Mouse (Mus musculus) heart, embryonic 13.5 days (tissue): ENCODE measurements around the gene Twf1. TPM values are rescaled to one million over a fixed set of nuclear protein-coding genes. Genes with fewer than 3 reads are reported as not detected.

Source experiments
- ATAC-seq: fragments of 200-750 bp; cut with Nextera tagmentation; 2 replicates; pipeline ENCODE4 v1.8.0; 2017; ENCODE audit warnings: moderate TSS enrichment; ENCODE audit not compliant: insufficient number of reproducible peaks, low FRiP score, low TSS enrichment; ENCODE audit errors: extremely low read depth
- H3K27ac ChIP-seq: fragments of 300-500 bp; sonication (generic); replicated peaks from 2 replicates; pipeline ENCODE4 v1.5.1; 2015; ENCODE audit warnings: moderate library complexity, mild to moderate bottlenecking, inconsistent platforms
- H3K27me3 ChIP-seq: fragments of 300-500 bp; sonication (generic); replicated peaks from 2 replicates; pipeline ENCODE4 v1.6.1; 2015; ENCODE audit warnings: mild to moderate bottlenecking, inconsistent platforms
- H3K36me3 ChIP-seq: fragments of 300-500 bp; sonication (generic); 2 replicates; pipeline ENCODE4 v1.6.1; 2015; ENCODE audit warnings: mild to moderate bottlenecking, inconsistent platforms
- H3K4me1 ChIP-seq: fragments of 300-500 bp; sonication (generic); 2 replicates; pipeline ENCODE4 v1.6.1; 2015; ENCODE audit warnings: inconsistent platforms
- H3K4me2 ChIP-seq: fragments of 300-500 bp; sonication (generic); 2 replicates; pipeline ENCODE4 v1.6.1; 2015; ENCODE audit warnings: inconsistent platforms, mild to moderate bottlenecking, moderate library complexity
- H3K4me3 ChIP-seq: fragments of 300-500 bp; sonication (generic); 2 replicates; pipeline ENCODE4 v1.5.1; 2015; ENCODE audit warnings: moderate library complexity, mild to moderate bottlenecking, inconsistent platforms
- H3K9ac ChIP-seq: fragments of 300-500 bp; sonication (generic); 2 replicates; pipeline ENCODE4 v1.6.1; 2015; ENCODE audit warnings: inconsistent platforms, mild to moderate bottlenecking, moderate library complexity
- H3K9me3 ChIP-seq: fragments of 300-500 bp; sonication (generic); 2 replicates; pipeline ENCODE4 v1.6.1; 2016; ENCODE audit warnings: inconsistent platforms
- WGBS: fragments of 180-500 bp; shearing (Covaris S2); methylation state at CpG from one replicate; pipeline ENCODE4 v1.1.7; 2015; ENCODE audit warnings: mixed read lengths; 5-methylcytosine and 5-hydroxymethylcytosine counted together
- polyA plus RNA-seq: library from polyadenylated mRNA; unstranded; fragments of >200 nt; fragmentation: Nextera tagmentation; extraction: Ambion mirVana; gene quantifications from 2 replicates; pipeline ENCODE4 v1.2.1, GENCODE M21; 2015

The Twf1 gene
- polyA plus RNA-seq: 44.3 and 47.6 TPM in 2 replicates

- under 1% methylated on average over 69 of the region's 70 CpGs for WGBS
- H3K4me1 ChIP-seq: peaks cover 16% of the 10 kb centered on the region
- no peaks in the 10 kb centered on the region for H3K9me3 ChIP-seq
- peak within 1 kb of the TSS; percentile 99 for H3K4me3 ChIP-seq
- no peaks in the 10 kb centered on the region for H3K27me3 ChIP-seq
- peak; percentile 99 for ATAC-seq
- peak within 1 kb of the TSS; percentile 84 for H3K27ac ChIP-seq
- peak within 1 kb of the TSS; percentile 83 for H3K4me2 ChIP-seq
- peaks cover 25% of the 10 kb centered on the region for H3K36me3 ChIP-seq
- H3K9ac ChIP-seq: peak within 1 kb of the TSS; percentile 94
These were observed at the start of gene Twf1 for GRCm38 (mm10) chr15:94589219-94590075. Gene Twf1 (minus strand): TSS chr15:94589889.

- Histone ChIP-seq H3K4me2 (no peak overlapping the region), H3K4me3 (no peak overlapping the region), H3K36me3 (no peaks in the 10 kb centered on the region), H3K9me3 (no peaks in the 10 kb centered on the region), H3K4me1 (0 out of 2 replicates have a peak, but pooled peaks cover 4% of the 10 kb centered on the region), H3K9ac (no peak overlapping the region), H3K27me3 (no peaks in the 10 kb centered on the region), H3K27ac (no peak overlapping the region)
- 81% methylated on average over 2 of the region's 2 CpGs for WGBS
- ATAC-seq: no peak
These were observed 49.4 kb upstream of the Twf1 start for GRCm38 (mm10) chr15:94639126-94639525.

- ATAC-seq: no peak
- 0 out of 2 replicates have a peak, but pooled peaks cover 4% of the 10 kb centered on the region for H3K4me1 ChIP-seq
- H3K9ac ChIP-seq: no peak overlapping the region
- no peaks in the 10 kb centered on the region for H3K9me3 ChIP-seq
- no peak overlapping the region for H3K4me2 ChIP-seq
- no peaks in the 10 kb centered on the region for H3K36me3 ChIP-seq
- no peaks in the 10 kb centered on the region for H3K27me3 ChIP-seq
- no peak overlapping the region for H3K4me3 ChIP-seq
- H3K27ac ChIP-seq: no peak overlapping the region
- WGBS: 75% methylated on average over 2 of the region's 2 CpGs
These were observed 48.5 kb upstream of the Twf1 start for GRCm38 (mm10) chr15:94638207-94638606.

GRCm38 (mm10) chr15:94634524-94634923, 44.8 kb upstream of the Twf1 start:
- 35% methylated on average over 11 of the region's 11 CpGs for WGBS
- H3K4me3 ChIP-seq: no peak overlapping the region
- H3K4me2 ChIP-seq: no peak overlapping the region
- H3K9ac ChIP-seq: no peak overlapping the region
- ATAC-seq: no peak
- H3K27ac ChIP-seq: no peak overlapping the region
- peaks cover 17% of the 10 kb centered on the region for H3K27me3 ChIP-seq
- H3K36me3 ChIP-seq: no peaks in the 10 kb centered on the region
- H3K9me3 ChIP-seq: no peaks in the 10 kb centered on the region
- H3K4me1 ChIP-seq: 0 out of 2 replicates have a peak, but pooled peaks cover 4% of the 10 kb centered on the region

GRCm38 (mm10) chr15:94630553-94630952, 40.9 kb upstream of the Twf1 start:
- Histone ChIP-seq H3K4me1 (peaks cover 4% of the 10 kb centered on the region; the same call in 1 of the 2 replicates), H3K9me3 (no peaks in the 10 kb centered on the region)
- WGBS: 67% methylated on average over 4 of the region's 4 CpGs

GRCm38 (mm10) chr15:94628830-94629601, 39.3 kb upstream of the Twf1 start, which contains the start of gene Tmem117:
Gene Tmem117 (plus strand): TSS chr15:94629232.
- Histone ChIP-seq H3K9ac (peak within 1 kb of the TSS; percentile 86), H3K4me1 (no peaks in the 10 kb centered on the region; the same call in 1 of the 2 replicates), H3K27me3 (peaks cover 35% of the 10 kb centered on the region), H3K36me3 (no peaks in the 10 kb centered on the region), H3K4me2 (peak within 1 kb of the TSS; percentile 97), H3K9me3 (no peaks in the 10 kb centered on the region), H3K27ac (no peak within 1 kb of the TSS), H3K4me3 (peak within 1 kb of the TSS; percentile 70)
- WGBS: under 1% methylated on average over 93 of the region's 96 CpGs
- ATAC-seq: peak; percentile 47; the same call in 1 of the 2 replicates

More at GRCm38 (mm10) chr15:94630553-94630952, 40.9 kb upstream of the Twf1 start:
- Histone ChIP-seq H3K27ac (no peak overlapping the region), H3K9ac (no peak overlapping the region), H3K27me3 (peaks cover 35% of the 10 kb centered on the region), H3K36me3 (no peaks in the 10 kb centered on the region), H3K4me2 (no peak overlapping the region), H3K4me3 (no peak overlapping the region)
- no peak for ATAC-seq

GRCm38 (mm10) chr15:94628463-94628829, 38.8 kb upstream of the Twf1 start:
- peak overlapping the region; percentile 70 for H3K4me3 ChIP-seq
- H3K4me1 ChIP-seq: no peaks in the 10 kb centered on the region; the same call in 1 of the 2 replicates
- 0 out of 2 replicates have a peak, but pooled peaks have one; percentile 7 for ATAC-seq
- H3K27ac ChIP-seq: no peak overlapping the region
- H3K9me3 ChIP-seq: no peaks in the 10 kb centered on the region
- no peaks in the 10 kb centered on the region for H3K36me3 ChIP-seq
- H3K27me3 ChIP-seq: peaks cover 35% of the 10 kb centered on the region
- WGBS: 46% methylated on average over 2 of the region's 2 CpGs
- H3K4me2 ChIP-seq: peak overlapping the region; percentile 97
- H3K9ac ChIP-seq: peak overlapping the region; percentile 86

GRCm38 (mm10) chr15:94620909-94621308, 31.2 kb upstream of the Twf1 start:
- H3K4me2 ChIP-seq: no peak overlapping the region
- no peak overlapping the region for H3K27ac ChIP-seq
- ATAC-seq: no peak

GRCm38 (mm10) chr15:94616036-94616435, 26.3 kb upstream of the Twf1 start:
- Histone ChIP-seq H3K9ac (no peak overlapping the region), H3K4me3 (no peak overlapping the region), H3K9me3 (no peaks in the 10 kb centered on the region), H3K4me1 (no peaks in the 10 kb centered on the region), H3K4me2 (no peak overlapping the region), H3K36me3 (no peaks in the 10 kb centered on the region), H3K27me3 (no peaks in the 10 kb centered on the region), H3K27ac (no peak overlapping the region)
- no peak for ATAC-seq
- 84% methylated on average over 11 of the region's 11 CpGs for WGBS

More at GRCm38 (mm10) chr15:94620909-94621308, 31.2 kb upstream of the Twf1 start:
- no peaks in the 10 kb centered on the region for H3K36me3 ChIP-seq
- no peaks in the 10 kb centered on the region for H3K27me3 ChIP-seq
- H3K9me3 ChIP-seq: no peaks in the 10 kb centered on the region
- H3K4me3 ChIP-seq: no peak overlapping the region
- no peak overlapping the region for H3K9ac ChIP-seq
- no peaks in the 10 kb centered on the region for H3K4me1 ChIP-seq

GRCm38 (mm10) chr15:94607768-94608167, 18.1 kb upstream of the Twf1 start:
- Histone ChIP-seq H3K4me3 (no peak overlapping the region), H3K27me3 (peaks cover 3% of the 10 kb centered on the region), H3K27ac (no peak overlapping the region), H3K9me3 (no peaks in the 10 kb centered on the region), H3K36me3 (no peaks in the 10 kb centered on the region), H3K9ac (no peak overlapping the region), H3K4me2 (no peak overlapping the region), H3K4me1 (no peaks in the 10 kb centered on the region)
- ATAC-seq: no peak
- 84% methylated on average over 8 of the region's 8 CpGs for WGBS

GRCm38 (mm10) chr15:94602441-94602840, 12.8 kb upstream of the Twf1 start:
- ATAC-seq: no peak
- Histone ChIP-seq H3K9ac (no peak overlapping the region), H3K4me3 (no peak overlapping the region), H3K27me3 (peaks cover 3% of the 10 kb centered on the region), H3K4me1 (no peaks in the 10 kb centered on the region), H3K4me2 (no peak overlapping the region), H3K9me3 (no peaks in the 10 kb centered on the region), H3K36me3 (no peaks in the 10 kb centered on the region), H3K27ac (no peak overlapping the region)
- 58% methylated on average over 3 of the region's 3 CpGs for WGBS
